Mouse (Mus musculus): Measurements from ENCODE around the gene Sema3f.

GRCm38 (mm10) chr9:107657144-107657543, 53.1 kb downstream of the Sema3f start:
- TF ChIP-seq CTCF (IDR thresholded peaks at IDR 0.05; ENCODE audit: low read depth) (no peak), EP300 (IDR thresholded peaks at IDR 0.05; ENCODE audit: low read depth) (no peak)
